Mouse (Mus musculus) cortical plate, adult 2 months (tissue): ENCODE measurements at regions not wholly inside any gene's neighbourhood (a gene's known extent, or its start where the extent isn't known, plus 50 kb on each side); places are given as distances from the start of the nearest gene placed in this dataset.

Source experiments
- CTCF ChIP-seq: fragments of 200-500 bp; IDR thresholded peaks from 2 replicates; pipeline ENCODE4 v1.5.1; 2011; ENCODE audit warnings: mild to moderate bottlenecking, control low read depth, low read length; ENCODE audit not compliant: insufficient read depth; ENCODE audit errors: extremely low read depth
- POLR2A ChIP-seq: fragments of 200-500 bp; IDR thresholded peaks from 2 replicates; pipeline ENCODE4 v1.6.1; 2011; ENCODE audit warnings: mild to moderate bottlenecking, low read length, control low read depth; ENCODE audit not compliant: insufficient read depth; ENCODE audit errors: extremely low read depth

DNA sequence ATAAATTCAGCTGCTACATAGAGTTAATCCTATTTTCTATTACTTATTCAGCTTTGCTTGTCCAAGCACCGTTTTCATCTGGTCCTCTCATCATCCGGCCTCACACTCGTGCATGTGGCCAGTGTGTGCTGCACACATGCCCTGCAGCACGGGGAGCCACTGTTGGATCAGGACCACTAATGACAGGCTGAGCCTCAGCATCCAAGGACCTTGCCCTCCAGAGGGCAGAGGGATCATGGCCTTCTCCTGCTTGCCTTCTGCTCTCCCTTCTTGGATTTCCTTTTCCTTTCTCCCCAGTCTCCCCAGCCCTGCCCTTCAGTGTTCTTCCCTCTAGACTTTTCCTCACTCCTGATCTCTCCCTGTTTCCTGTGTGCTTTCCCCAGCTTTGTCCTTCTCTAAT, 776.1 kb upstream of the Car8 start:
- no peak for TF ChIP-seq CTCF
- no peak for TF ChIP-seq POLR2A
